Mouse (Mus musculus) cerebellum, postnatal 10 days (tissue): ENCODE results near the gene Atp8b5.

Experiments used
- DNase-seq, 2 experiments: peaks; one replicate each; pipeline ENCODE4 v3.0.0; 2021; ENCODE audit warnings: mixed read lengths in 2 of 2

Atp8b5 gene

DNA sequence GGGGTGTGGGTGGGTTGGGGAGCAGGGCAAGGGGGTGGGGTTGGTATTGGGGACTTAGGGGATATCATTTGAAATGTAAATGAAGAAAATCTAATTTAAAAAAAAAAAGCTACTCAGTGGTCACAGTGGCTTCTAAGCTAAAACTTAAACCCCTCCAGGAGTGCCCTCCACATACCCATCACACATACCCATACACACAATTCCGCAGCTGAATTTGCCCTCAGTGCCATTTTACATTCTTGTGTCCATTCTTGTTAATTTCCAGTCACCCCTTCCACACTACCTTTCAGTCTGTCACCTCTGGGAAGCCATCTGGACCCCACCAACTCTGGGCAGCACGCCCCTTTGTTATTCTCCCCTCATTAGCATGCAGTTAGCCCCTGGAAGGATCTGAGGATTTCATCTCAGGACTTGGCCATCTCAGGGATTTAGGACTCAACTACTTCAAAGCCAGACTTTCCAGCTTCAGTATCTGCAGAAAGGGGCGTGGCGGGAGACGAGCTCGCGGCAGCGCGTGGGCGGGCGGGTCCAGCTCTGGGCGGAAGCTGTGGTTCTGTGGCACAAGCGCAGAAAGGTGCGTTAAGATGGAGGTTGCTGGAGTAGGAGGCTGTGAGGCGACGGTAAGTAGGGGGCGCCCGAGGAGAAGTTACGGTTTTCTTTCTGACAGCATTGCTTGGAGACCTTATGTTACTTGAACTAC is at the start of gene Atp8b5:
Gene Atp8b5 (plus strand): TSS at position 537 of the 700 bp plus-strand sequence.
- DNase-seq, result peak; percentile 90 to 92

DNA sequence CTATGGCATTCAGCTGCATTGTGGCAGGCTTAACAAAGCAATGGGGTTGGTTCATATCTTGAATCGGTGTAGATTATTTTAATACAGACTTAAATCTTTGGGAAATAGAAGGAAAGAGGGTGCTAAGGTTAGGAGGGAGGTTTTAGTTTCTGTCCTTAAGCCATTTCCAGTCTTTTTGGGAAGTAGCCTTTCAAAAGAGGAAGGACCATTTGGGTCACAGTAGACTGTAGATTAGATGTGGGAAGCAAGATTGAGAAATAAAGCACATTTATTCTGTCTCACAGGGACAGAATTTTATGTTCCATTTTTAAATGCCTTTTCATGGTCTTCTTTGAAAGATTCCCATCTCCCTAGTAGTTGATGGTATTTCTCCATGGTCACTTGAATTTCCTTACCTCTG is 49.0 kb upstream of the Atp8b5 start:
- DNase-seq, result no peak

DNA sequence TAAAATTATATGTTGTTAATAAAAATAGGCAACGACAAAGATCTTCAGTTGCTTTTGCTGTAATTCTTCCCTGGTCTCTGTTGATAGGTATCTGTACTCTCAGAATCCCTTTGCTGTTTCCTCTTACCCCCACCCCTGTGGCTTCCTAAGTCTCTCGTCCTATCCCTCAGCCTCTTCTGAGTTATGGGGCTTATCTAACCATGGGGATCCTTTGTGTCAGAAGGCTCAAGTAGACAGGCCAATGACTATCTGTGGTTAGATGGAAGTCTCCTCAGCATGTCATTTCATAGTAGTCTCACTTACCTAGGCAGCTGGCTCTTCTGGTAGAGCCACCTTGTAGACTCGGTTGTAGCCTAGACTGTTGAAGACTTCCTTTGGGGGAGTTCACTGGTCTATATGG is 35.1 kb upstream of the Atp8b5 start:
- no peak for DNase-seq

DNA sequence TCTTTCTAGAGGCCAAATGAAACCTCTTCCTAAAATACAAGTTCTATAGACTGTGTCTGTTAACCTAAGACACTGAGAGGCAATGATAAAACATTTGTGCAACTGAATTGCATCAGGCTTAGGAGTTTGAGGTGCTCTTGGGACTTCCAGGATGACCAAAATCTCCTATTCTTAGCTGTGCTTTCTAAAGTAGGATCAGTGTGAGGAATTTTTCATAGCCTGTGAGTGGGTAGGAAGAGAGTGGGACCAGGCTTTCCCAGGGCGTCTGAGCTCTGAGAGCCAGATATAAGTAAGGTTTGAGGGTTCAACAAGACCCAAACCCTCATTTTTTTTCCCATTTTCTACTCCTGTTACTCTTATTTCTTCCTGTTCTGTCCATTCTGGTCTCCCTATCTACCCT is 34.0 kb upstream of the Atp8b5 start:
- DNase-seq, result no peak

DNA sequence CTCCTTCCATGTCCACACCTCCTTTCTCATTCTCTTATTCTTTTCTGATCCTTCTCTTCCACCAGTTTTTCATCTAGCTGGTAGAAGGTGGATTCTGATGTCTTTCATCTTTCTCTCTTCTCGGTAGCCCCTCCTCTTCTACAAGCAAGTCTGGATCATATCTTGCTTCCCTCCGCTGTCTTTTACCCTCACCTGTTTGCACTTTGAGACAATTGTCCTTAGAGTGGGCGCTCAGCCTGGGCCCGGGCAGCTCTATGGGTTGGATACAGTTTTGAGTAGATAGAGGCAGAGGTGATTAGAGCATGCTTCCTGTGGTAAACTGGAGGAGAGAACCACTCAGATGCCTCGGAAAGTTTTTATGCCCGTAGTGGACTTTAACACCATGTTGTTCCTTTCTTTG is 33.5 kb upstream of the Atp8b5 start:
- no peak for DNase-seq

DNA sequence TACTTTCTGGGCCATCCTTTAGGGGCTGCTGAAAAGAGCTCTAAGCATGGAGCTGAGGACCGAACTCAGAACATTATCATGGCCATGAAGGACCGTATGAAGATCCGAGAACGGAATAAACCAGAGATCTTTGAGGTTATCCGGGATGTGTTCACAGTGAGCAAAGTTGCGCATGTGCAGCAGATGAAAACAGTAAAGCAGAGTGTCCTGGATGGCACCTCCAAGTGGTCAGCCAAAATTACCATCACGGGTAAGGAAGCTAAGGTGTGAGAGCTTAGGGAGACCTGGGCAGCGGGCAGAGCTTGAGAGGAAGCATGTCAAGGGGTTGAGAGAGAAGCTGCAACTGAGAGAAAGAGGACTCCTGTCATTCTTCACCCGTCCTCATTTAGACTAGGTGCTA is 30.1 kb upstream of the Atp8b5 start:
- DNase-seq, result no peak

DNA sequence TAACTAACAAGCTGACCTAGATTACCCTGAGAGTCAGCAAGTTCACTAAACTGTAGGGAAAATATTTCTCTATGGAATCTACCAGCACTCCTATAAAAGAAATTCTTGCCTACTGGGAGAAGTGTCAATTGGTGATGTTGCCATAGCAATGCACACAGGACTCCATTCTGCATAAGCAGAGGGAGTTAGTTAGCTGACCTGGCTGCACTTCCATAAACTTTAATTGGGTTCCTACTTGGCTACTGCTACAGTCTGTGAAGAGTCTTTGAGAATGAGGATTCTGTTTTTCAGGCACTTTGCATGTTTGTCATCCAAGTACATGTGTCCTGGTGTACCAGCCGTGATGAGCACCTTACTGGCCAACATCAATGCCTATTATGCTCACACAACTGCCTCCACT is 26.2 kb upstream of the Atp8b5 start:
- no peak for DNase-seq

DNA sequence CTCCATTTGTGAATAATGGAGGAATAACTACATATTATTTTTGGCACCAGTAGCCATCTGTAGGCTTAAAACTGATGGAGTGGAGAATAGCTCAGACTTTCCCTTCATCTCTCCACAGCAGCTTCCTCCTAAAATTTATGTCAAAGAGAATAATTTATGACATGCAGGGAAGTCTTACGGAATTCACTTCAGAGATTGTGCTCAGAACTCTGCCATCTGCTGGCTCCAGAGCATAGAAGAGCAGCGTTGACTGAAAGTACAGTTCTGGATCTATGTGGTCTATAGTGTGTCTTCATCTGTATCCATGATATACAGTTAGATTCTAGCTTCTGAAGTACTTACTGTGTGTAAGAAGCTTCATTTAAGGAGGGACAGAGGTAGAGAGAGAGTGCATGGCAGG is 22.9 kb upstream of the Atp8b5 start:
- peak in 1 of 2 experiments; percentile 33 for DNase-seq

DNA sequence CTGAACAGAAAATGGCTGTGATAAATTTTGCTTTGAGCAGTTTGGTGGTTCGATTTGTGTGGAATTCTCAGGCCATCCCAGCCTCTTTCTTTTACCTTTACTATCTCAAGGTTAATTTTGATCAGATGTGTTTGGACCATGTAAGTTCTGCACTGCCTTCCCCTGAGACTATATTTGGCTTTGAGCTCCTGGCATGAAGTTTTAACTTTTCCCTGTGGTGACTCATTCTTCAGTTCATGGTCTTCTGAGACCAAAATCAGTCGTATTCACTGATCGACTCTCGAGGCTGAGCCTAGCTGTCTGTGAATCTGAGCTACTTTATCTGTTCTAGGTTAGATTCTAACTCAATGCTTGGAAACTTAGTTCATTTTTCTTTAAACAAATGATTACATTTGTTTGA is 21.2 kb upstream of the Atp8b5 start:
- no peak for DNase-seq

DNA sequence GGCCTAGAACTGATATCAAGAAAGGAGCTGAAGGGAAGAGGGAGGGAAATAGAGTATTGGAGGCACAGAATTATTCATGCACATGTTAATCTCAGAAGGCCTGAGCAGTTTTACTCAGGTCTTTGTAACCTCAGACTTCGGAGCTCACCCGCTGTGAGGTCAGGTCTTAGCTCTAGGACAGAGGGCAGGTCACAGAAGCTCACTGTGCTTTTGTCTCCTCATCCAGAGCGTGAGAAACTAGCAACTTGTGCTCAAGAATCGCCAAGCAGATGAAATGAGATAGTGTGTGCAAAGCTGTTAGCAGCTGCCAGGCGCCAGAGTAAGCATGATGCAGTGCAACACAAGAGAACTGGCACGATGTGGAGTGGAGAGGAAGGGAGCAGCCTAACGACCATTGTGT is 18.9 kb upstream of the Atp8b5 start:
- DNase-seq, result no peak

DNA sequence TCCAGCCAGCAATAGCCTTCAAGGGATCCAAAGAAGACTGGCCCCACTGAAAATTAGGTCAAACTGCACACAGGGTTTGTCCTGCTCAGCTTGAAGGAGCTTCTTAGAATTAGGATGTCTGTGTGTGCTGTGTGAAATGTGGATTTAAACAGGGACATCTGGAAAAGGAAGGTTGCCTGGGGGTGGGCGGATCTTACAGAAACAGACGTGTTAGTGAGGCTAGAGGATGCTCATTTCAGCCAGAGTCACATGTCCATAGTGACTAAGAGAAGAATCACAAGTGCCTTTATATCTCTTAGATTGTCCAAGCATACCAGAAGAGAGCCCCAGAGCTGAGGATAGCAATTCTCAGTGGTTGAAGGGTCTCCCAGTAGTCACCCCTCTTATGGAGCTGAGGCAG is 18.1 kb upstream of the Atp8b5 start:
- no peak for DNase-seq

DNA sequence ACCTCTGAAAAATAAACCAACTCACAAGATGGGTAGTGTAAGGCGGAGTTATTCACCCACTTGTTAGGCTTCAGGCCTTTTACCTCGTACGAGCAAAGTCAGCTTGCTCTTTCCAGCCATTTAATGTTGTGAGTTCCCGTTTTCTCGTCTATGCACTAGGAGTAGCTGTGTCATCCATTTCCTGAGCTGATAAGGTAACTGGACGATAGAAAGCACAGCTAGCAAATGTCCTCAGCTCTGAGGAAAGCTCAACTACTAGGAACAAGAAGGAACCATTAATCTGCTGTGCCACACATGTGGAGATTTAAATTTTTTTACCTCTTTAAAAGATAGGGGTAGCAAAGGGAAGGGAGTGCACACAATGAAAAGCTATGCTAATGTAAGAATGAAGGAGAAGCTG is 15.7 kb upstream of the Atp8b5 start:
- DNase-seq, result no peak

DNA sequence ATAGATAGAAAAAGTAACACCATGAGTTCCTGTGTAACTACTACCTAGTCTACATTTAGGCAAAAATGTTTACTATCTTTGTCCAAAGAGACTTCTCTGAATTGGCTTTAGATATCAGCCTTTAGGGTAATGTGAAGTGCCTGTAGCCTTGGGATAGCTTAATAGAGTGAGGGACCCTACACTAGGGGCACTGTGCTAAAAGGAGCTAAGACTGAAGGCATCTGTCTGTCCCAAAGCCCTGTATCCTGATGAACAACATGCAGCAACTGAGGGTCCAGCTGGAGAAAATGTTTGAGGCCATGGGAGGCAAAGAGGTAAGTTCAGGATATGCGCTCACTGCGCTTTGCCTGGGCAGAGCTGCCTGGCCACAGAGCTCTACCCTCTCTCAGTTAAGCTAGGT is 9.9 kb upstream of the Atp8b5 start:
- no peak for DNase-seq

DNA sequence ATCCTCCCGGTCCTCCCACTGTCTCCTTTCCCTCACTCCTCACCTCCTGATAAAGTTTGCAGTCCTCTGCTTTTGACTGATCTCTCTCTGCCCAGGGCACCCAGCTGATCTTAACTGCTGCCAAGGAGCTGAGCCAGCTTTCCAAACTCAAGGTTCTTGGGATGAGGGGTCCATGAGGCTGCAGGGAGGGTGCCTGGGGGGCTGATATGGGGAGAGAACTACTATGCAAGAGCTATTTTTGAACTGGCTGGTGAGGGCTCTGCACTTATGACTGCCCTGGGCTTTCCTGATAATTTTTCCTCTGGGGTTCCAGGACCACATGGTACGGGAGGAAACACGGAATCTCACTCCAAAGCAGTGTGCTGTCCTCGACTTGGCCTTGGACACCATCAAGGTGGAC is 8.4 kb upstream of the Atp8b5 start:
- no peak for DNase-seq

DNA sequence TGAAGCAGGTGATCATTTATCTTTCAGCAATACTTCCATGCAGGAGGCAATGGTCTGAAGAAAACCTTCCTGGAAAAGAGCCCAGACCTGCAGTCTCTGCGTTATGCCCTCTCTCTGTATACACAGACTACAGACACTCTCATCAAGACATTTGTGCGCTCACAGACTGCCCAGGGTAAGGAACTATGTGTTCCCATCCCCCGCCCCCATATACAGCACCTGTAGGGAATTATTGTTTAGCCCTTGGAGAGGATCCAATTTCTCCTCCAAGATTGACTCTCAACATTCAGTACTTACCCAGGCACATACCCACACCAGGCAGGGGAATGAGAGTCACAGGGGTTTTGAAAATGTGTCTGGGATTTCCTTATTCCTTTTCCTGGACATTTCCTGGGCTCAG is 7.5 kb upstream of the Atp8b5 start:
- no peak for DNase-seq

DNA sequence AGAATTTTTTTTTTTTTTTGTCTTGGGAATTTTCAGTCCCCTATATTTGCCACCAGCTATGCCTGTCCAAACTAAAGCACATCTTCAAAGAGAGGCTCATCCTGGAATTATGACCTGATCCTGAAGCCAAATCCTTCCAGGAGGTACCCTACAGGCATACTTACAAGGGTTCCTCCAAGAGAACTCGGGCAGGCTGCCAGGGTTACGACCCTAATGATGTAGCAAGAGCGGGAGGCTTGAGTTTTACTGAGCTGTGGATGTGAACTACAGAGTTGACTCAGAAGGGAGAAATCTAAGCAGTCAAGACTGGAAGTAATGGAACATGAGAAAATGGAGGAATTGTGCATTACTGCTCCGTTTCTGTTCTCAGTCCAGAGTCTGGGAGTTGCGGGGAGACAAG is 6.9 kb upstream of the Atp8b5 start:
- peak; percentile 21 to 33 for DNase-seq

DNA sequence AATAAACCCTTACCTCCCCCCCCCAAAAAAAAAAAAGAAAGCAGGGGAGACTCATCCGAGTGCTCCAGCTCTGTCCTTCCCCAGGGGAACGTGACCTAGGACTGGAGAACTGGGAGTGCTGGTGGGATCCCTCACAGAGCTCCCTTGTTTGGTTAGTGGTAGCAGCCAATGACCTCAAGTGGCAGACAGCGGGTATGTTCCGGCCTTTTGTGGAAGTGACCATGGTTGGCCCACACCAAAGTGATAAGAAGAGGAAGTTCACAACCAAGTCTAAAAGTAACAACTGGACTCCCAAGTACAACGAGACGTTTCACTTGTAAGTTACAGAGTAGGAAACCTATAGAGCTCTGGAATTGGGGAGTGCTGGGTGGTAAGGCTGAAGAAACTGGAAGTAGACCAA is 4.1 kb upstream of the Atp8b5 start:
- DNase-seq, result no peak

DNA sequence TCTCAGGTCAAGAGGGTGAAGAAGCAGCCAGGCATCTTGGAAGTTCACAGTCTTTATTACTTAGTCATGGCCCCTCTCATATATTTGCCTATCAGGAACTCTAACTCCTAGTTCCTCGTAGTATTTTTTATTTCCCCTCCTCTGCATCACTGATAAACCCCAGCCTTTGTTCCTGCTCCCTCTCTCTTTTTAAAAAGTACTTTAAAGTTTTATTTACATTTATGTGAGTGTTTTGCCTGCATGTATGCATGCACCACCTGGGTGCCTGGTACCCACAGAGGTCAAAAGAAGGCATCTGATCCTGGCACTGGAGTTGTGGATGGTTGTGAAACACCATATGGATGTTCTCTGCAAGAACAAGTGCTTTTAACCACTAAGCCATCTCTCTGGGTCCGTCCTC is 813 bp upstream of the Atp8b5 start:
- no peak for DNase-seq

DNA sequence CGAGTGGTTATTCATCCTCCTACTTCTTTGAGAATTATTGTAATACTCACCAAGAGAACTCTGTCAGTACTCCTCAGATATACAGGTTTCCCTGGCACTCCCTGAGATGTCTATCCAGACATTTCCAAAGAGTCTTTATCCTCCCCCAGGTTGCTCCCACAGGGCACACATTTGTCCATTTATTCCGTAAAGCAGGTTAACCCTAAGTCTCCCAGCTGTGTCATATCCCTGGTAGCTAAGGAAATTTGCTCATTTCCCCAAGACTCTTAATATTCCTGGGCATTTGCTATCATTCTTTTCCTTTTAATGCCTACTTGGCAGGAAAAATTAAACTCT is 332 bp downstream of the Atp8b5 start:
- DNase-seq, result no peak

DNA sequence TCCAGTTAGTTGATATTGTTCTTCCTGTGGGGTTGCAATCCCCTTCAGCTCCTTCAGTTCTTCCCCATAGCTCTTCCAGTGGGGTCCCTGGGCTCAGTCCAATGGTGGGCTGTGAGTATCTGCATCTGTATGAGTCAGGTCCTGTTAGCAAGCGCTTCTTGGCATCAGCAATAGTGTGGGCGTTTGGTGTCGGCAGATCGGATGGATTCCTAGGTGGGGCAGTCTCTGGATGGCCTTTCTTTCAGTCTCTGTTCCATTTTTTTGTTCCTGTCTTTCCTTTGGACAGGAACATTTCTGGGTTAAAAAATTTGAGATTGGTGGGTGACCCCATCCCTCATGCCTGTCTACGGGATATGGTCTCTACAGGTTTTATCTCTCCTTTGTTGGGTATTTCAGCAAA is 18.5 kb downstream of the Atp8b5 start:
- DNase-seq, result no peak

DNA sequence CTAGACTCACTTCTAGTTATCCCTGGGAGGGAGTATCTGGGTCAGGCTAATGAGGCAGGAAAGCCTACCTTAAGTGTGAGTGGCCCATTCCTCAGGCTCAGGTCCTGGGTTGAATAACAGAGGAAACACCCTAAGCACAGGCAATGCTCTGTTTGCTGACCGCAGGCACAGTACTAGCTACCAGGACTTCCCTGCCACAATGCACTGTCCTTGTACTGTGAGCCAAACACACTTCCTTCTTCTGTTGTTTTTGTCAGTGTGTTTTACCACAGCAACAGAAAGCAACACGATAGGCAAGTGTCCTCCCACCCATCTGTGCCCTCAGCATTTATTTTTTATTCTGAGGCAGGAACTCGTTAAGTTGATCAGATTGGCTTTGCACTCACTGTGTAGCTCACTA is 20.3 kb downstream of the Atp8b5 start:
- DNase-seq, result no peak

DNA sequence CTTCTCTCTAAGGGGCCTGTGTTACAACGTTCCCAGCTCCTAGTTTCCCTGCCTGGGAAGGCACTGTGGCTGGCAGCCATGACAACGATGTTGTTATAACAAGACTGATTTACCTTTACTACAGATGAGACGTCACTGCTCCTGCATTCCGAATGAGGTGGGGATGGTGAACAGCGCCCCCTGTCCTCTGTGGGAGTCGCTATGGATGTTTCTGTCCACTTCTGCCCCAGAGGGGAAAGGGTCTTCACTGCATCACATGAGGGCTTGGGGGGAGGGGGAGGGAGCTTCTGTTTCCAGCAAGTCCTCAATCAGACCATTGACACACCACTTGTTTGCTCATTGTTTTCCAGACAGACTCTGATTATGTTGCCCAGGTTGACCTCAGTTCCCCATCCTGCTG is 27.0 kb downstream of the Atp8b5 start:
- peak; percentile 10 to 21 for DNase-seq

DNA sequence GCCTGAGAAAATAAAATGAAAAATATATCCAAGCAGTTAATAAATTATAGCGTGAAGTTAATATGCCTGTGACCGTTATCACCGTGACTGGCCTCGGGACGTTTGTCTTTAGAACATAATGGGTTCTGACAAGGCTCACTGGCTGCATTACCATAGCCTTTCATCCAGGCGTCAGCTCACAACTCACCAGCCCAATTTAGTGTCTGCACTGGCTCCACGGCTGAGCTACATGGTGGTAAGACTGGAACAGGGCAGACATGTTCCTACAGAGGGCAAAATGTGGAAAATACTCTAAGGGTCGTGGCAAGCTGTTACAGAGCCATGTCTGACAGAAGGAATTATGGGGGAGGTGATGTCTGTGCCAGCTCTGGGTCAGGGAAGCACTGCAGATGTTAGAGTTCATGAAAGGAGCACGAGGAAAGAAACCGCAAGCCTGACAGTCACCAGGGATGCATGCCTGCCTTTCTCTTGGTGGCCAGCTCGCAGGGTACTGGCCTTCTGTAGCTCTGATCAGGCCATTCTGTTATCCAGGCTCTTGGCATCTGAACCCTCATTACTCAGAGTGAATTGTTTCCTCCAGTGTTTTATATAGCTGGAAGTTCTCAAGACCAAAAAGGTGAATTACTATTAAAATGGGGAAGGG is 42.9 kb downstream of the Atp8b5 start:
- DNase-seq, result peak; percentile 14 to 21

DNA sequence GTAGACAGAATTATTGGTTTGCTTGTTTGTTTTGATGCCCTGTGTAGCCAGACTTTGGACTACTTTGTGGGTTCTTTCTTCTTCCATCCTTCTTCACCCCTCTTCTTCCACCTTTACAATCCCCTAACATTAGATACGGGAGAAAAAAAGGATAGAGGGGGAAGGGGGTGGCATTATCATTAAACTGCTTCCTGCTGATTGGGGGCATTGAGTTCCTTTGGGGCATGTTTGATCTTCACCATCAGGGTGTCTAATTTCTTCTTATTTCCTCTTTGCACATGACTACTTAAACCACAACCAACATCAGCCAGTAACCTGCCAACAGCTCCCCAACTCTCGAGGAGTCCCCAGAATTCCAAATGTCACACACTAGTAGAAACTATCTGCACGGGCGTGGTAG is 54.6 kb downstream of the Atp8b5 start:
- DNase-seq, result no peak

DNA sequence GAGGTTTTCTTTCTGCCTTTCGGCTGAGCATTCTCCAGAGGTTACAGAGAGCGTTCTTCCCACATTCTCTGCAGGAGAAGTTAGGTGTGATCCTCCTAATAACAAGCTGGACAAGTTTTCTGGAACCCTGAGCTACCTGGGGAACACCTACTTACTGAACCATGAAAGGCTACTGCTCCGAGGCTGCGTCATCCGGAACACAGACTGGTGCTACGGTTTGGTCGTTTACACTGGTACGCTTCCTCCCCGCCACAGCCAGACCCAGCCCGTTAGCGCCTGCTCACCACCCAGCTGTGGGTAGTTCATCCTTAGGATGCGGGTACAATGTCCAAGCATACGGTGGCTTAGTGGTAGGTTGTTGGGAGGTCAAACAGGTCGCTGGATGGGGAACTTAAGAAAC is 55.4 kb downstream of the Atp8b5 start:
- no peak for DNase-seq
